Mouse (Mus musculus): ENCODE data around the gene Cd1d1. TPM values are rescaled to one million over a fixed set of nuclear protein-coding genes. Genes with fewer than 3 reads are reported as not detected.

Cd1d1 gene
- total RNA-seq, 2 experiments from 2014 or later: 4.2 to 15.0 TPM

- no peak for ATAC-seq (replicated peaks; ENCODE audit: low FRiP score, poor library complexity, severe bottlenecking)
Measured at GRCm38 (mm10) chr3:86975150-86975549, 24.1 kb downstream of the Cd1d1 start.

- ATAC-seq (replicated peaks; ENCODE audit: low FRiP score, poor library complexity, severe bottlenecking): no peak
Measured at GRCm38 (mm10) chr3:86962665-86963435, 36.4 kb downstream of the Cd1d1 start.

GRCm38 (mm10) chr3:86961395-86961669 is 37.9 kb downstream of the Cd1d1 start:
- no peak for ATAC-seq (replicated peaks; ENCODE audit: low FRiP score, poor library complexity, severe bottlenecking)

GRCm38 (mm10) chr3:86960656-86961394 is 38.4 kb downstream of the Cd1d1 start:
- ATAC-seq (replicated peaks; ENCODE audit: low FRiP score, poor library complexity, severe bottlenecking): no peak

GRCm38 (mm10) chr3:86959088-86959487 is 40.2 kb downstream of the Cd1d1 start:
- no peak for ATAC-seq (replicated peaks; ENCODE audit: low FRiP score, poor library complexity, severe bottlenecking)

GRCm38 (mm10) chr3:86955376-86955775 is 43.9 kb downstream of the Cd1d1 start:
- no peak for ATAC-seq (replicated peaks; ENCODE audit: low FRiP score, poor library complexity, severe bottlenecking)

- no peak for ATAC-seq (replicated peaks; ENCODE audit: low FRiP score, poor library complexity, severe bottlenecking)
Measured at GRCm38 (mm10) chr3:86954521-86954920, 44.7 kb downstream of the Cd1d1 start.

- ATAC-seq (replicated peaks; ENCODE audit: low FRiP score, poor library complexity, severe bottlenecking): no peak
Measured at GRCm38 (mm10) chr3:86953819-86954218, 45.4 kb downstream of the Cd1d1 start.

- ATAC-seq (replicated peaks; ENCODE audit: low FRiP score, poor library complexity, severe bottlenecking): no peak
Measured at GRCm38 (mm10) chr3:86950652-86951051, 48.6 kb downstream of the Cd1d1 start.

Other genes with a start within 250 kb of the Cd1d1 start
- 29.4 and 35.9 TPM in 2 replicates for gene Dclk2, start 78.6 kb downstream of the Cd1d1 start, total RNA-seq (2015; ENCODE audit: low replicate concordance)
- 60.2 and 63.1 TPM in 2 replicates for gene Dclk2, start 78.6 kb downstream of the Cd1d1 start, total RNA-seq (2017; ENCODE audit: low replicate concordance)
- gene Kirrel, start 175.3 kb upstream of the Cd1d1 start, total RNA-seq (2015; ENCODE audit: low replicate concordance): not detected in 2 replicates
- not detected in 2 replicates for gene Kirrel, start 175.3 kb upstream of the Cd1d1 start, total RNA-seq (2017; ENCODE audit: low replicate concordance)